Mouse (Mus musculus) ovary, postnatal 36 days (tissue): ENCODE results near the gene Ugt2b37.
"Not testable (repeated sequence)": the region's sequence is repeated elsewhere in the genome, so short reads cannot be mapped to it uniquely, and the experiment has no call there.

ENCODE experiments used
- DNase-seq: peaks from one replicate; pipeline ENCODE4 v3.0.0; 2022; ENCODE audit warnings: low spot score, mixed read lengths

Gene Ugt2b37

DNA sequence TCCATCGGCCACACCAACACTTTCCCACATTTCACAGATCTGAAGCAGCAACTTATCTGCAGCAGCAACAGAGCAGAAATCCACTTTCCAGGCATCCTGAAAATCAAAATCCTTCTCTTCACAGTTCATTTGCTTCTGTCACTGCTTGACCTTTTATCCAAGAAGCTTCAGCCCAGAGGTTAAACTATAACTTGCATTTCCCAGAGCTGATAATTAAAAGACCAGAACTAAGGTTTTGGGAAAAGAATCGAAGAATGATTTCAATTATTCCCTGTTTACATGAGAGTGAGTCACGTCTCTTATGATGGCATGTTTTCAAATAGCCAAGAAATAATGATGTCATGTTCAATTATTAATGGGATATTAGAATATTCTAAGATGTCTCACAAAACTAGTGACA lies at the start of gene Ugt2b37:
Gene Ugt2b37, minus strand, starts transcription at position 129 of the 400 bp plus-strand sequence.
- not testable (repeated sequence) for DNase-seq

DNA sequence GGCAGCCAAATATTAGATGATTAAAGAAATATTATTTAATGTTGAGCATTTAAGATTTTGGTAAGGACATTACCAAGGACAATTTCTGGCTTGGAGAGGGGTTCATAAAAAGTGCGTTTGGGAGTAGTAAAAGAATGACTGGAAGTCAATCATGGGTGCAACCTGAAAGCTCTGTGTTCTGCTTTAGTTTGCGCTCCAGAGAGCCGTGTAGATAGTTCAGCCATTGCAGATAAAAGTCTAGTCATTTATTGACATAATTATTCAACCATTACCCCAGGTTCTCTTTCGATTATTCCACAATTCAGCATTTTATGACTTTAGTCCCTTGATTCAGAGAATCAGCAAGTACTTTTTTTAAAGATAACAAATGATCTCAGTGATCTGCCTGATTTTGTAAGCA lies 31.6 kb upstream of the Ugt2b37 start:
- not testable (repeated sequence) for DNase-seq

DNA sequence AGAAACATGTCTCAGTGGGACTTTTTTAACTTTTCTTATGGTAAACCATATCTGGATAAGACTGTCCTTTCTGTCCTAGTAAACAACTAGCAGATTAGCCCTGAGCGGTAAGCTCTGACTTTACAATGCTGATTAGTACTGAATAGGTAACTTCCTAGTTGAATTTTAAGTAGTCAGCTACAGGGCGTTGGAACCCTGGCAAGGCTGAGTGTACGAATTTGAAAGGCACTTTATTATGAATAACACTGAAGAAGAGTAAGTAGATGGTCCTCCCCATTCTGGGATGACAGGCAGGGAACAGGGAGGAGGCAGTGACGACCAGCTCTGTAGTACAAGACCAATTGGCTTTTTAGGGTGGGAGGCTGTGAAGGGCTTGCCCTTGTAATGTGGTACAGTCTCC lies 21.4 kb upstream of the Ugt2b37 start:
- not testable (repeated sequence) for DNase-seq

DNA sequence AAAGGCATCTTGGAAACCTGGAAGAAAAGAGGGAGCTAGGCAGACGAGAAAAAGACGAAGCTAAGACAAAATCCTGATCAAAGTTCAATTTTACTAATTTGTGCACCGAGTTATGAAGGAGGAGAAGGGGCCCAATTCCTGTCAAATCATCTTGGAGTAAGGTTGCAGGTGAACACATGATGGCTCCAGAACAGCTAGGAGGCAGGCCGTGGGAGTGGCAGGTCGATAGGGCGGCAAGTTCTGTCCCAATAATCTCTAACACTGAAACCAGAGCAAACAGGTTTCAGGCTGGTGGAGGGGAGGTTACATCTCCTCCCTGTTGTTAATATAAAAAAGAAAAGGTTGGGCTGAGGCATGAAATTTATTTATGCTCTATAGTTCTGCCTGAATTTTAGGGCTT lies 21.0 kb upstream of the Ugt2b37 start:
- no peak for DNase-seq

DNA sequence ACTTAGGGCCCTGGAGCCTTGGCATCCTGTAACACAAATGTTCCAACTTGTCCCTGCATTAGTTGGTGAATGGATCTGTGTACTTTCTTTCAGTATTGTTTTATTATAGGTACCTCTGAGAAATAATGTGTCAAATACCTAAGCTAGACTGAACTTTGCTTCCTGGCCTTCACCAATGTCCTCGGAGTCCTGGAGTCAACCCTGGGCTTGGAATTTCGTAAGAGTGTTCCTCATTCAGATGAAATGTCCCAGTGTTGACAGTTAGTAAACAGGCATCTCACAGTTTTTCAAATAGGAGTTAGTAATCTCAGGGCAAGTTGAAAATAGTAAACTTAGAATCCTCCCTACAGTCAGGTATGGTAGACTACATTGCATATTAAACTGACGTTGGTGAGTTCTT lies 1.2 kb upstream of the Ugt2b37 start:
- DNase-seq = no peak

DNA sequence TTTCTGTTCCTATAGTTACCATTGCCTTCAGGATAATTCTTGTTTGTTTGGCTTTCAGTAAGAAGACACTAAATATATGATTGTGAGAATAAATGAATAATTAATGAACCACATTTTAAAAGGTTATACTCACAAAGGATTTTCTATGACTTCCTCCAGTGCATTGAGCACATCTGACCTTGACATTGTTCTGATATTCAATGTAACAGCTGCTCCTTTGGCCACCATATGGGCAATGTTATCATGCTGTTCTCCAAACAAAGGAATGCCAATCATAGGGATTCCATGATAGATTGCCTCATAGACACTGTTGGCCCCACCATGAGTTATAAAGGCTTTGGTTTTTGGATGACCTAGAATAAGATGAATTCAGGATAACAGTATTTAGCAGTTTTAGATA lies 12.5 kb downstream of the Ugt2b37 start:
- DNase-seq = not testable (repeated sequence)

DNA sequence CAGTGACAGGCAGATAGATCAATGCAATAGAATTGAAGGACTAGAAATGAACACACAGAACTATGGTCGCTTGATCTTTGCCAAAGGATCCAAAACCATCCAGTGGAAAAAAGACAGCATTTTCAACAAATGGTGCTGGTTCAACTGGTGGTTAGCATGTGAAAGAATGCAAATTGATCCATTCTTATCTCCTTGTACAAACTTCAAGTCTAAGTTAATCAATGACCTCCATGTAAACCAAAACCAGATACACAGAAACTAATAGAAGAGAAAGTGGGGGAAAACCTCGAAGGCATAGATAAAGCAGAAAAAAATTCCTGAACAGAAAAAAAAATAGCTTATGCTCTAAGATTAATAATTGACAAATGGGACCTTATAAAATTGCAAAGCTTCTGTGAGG lies 58.2 kb downstream of the Ugt2b37 start:
- DNase-seq = not testable (repeated sequence)
